Mouse (Mus musculus): Measurements from ENCODE around the gene Maff. TPM values are rescaled to one million over a fixed set of nuclear protein-coding genes. Genes with fewer than 3 reads are reported as not detected.
A peak's percentile ranks its signal among the peaks of the same experiment; 100 is the strongest.

Gene Maff
- total and polyA plus RNA-seq, 3 experiments = 9.2 to 15.4 (median 10.5) TPM

- TF ChIP-seq MEF2A (IDR thresholded peaks at IDR 0.05; ENCODE audit: borderline replicate concordance, low read depth, low read length) = peak; percentile 7; the same call in 1 of the 2 replicates
- no peak for TF ChIP-seq ZMIZ1 (IDR thresholded peaks at IDR 0.05; ENCODE audit: low read depth, low read length)
Observed at GRCm38 (mm10) chr15:79347845-79348506, 1.6 kb downstream of the Maff start (continued).

GRCm38 (mm10) chr15:79348651-79349050, 2.2 kb downstream of the Maff start:
- no peaks in the 10 kb centered on the region for H3K27me3 ChIP-seq (replicated peaks)
- DNase-seq (ENCODE audit: extremely low read depth) = no peak
- peaks cover 29 to 67% of the 10 kb centered on the region in 2 experiments for H3K4me1 ChIP-seq (ENCODE audit: control insufficient read depth in 1 of 2, insufficient read depth in 2 of 2)
- peaks cover under 1% of the 10 kb centered on the region; the same call in 1 of the 2 replicates for H3K79me2 ChIP-seq (replicated peaks; ENCODE audit: control insufficient read depth, extremely low read depth, insufficient read depth, poor library complexity, severe bottlenecking)
- H3K9me3 ChIP-seq (replicated peaks; ENCODE audit: low read length) = peaks cover 21% of the 10 kb centered on the region
- in situ Hi-C loops (cut with MboI; ENCODE audit: low pct_ligation_motif_present, low pct_unique_long_range_greater_than_20kb, low sequenced_read_pairs) = loop anchor here (25.0 kb wide), 1 partner anchor 436 kb away; the partner anchor contains the start of gene Pdxp
- no peak for TF ChIP-seq RAD21 (IDR thresholded peaks at IDR 0.05; ENCODE audit: low read depth, low read length)
- no peak for TF ChIP-seq GABPA (IDR thresholded peaks at IDR 0.05; ENCODE audit: insufficient replicate concordance, low read depth, low read length)
- TF ChIP-seq MXI1 (IDR thresholded peaks at IDR 0.05; ENCODE audit: low read depth, low read length) = no peak
- TF ChIP-seq UBTF (IDR thresholded peaks at IDR 0.05; ENCODE audit: low read depth, low read length) = no peak
- no peak for TF ChIP-seq MAZ (IDR thresholded peaks at IDR 0.05; ENCODE audit: low read depth, low read length)
- peak overlapping the region; percentile 86 for H3K4me2 ChIP-seq (ENCODE audit: insufficient read depth, low read depth, poor library complexity, severe bottlenecking)
- peaks cover 0 to 32% of the 10 kb centered on the region in 2 experiments for H3K36me3 ChIP-seq (replicated peaks in 1 of 2; ENCODE audit: control insufficient read depth in 1 of 2, insufficient read depth in 1 of 2, low read length in 1 of 2)
- H3K9ac ChIP-seq (ENCODE audit: insufficient read depth, low read depth) = peak overlapping the region; percentile 73
- peak overlapping the region; percentile 82 to 93 (median 87) for H3K4me3 ChIP-seq (replicated peaks in 1 of 3; ENCODE audit: low read depth in 2 of 3, low read length in 2 of 3, poor library complexity in 1 of 3)
- H3K27ac ChIP-seq (ENCODE audit: insufficient read depth, low read depth) = no peak overlapping the region
- dilution Hi-C loops (cut with MboI; ENCODE audit: extremely low pct_ligation_motif_present, extremely low pct_unique_long_range_greater_than_20kb, low sequenced_read_pairs) = no loop called here

- Histone ChIP-seq H3K27me3 (replicated peaks) (no peaks in the 10 kb centered on the region), H3K4me2 (ENCODE audit: insufficient read depth, low read depth, poor library complexity, severe bottlenecking) (no peak overlapping the region), H3K9ac (ENCODE audit: insufficient read depth, low read depth) (no peak overlapping the region), H3K36me3 (replicated peaks in 1 of 2; ENCODE audit: control insufficient read depth in 1 of 2, insufficient read depth in 1 of 2, low read length in 1 of 2) (peaks cover 0 to 43% of the 10 kb centered on the region in 2 experiments), H3K4me3 (replicated peaks in 1 of 3; ENCODE audit: low read depth in 2 of 3, low read length in 2 of 3, poor library complexity in 1 of 3) (no peak overlapping the region), H3K79me2 (replicated peaks; ENCODE audit: control insufficient read depth, extremely low read depth, insufficient read depth, poor library complexity, severe bottlenecking) (peaks cover 16% of the 10 kb centered on the region), H3K9me3 (replicated peaks; ENCODE audit: low read length) (peaks cover 21% of the 10 kb centered on the region), H3K4me1 (ENCODE audit: control insufficient read depth in 1 of 2, insufficient read depth in 2 of 2) (peaks cover 42 to 83% of the 10 kb centered on the region in 2 experiments), H3K27ac (ENCODE audit: insufficient read depth, low read depth) (no peak overlapping the region)
- no peak for TF ChIP-seq E2F4 (IDR thresholded peaks at IDR 0.05; ENCODE audit: insufficient replicate concordance, low read depth, low read length)
- TF ChIP-seq TCF12 (IDR thresholded peaks at IDR 0.05; ENCODE audit: low read depth, low read length) = peak; percentile 43; the same call in 1 of the 2 replicates
- no peak for TF ChIP-seq MEF2A (IDR thresholded peaks at IDR 0.05; ENCODE audit: borderline replicate concordance, low read depth, low read length)
- TF ChIP-seq IRF4 (IDR thresholded peaks at IDR 0.05; ENCODE audit: low read depth, low read length) = peak; percentile 44; the same call in 1 of the 2 replicates
- peak; percentile 30; the same call in 1 of the 2 replicates for TF ChIP-seq ELF1 (IDR thresholded peaks at IDR 0.05; ENCODE audit: low read depth, low read length)
- TF ChIP-seq POLR2AphosphoS2 (IDR thresholded peaks at IDR 0.05; ENCODE audit: low read depth, low read length) = no peak
- peak; percentile 46 for TF ChIP-seq EP300 (IDR thresholded peaks at IDR 0.05; ENCODE audit: low read length)
- no peak for TF ChIP-seq USF2 (conservative IDR thresholded peaks at IDR 0.05; ENCODE audit: low read depth, low read length)
- no peak for TF ChIP-seq JUND (conservative IDR thresholded peaks at IDR 0.05; ENCODE audit: low read depth, low read length)
- DNase-seq (ENCODE audit: extremely low read depth) = peak; percentile 50
- in situ Hi-C loops (cut with MboI; ENCODE audit: low pct_ligation_motif_present, low pct_unique_long_range_greater_than_20kb, low sequenced_read_pairs) (no loop called here), dilution Hi-C loops (cut with MboI; ENCODE audit: extremely low pct_ligation_motif_present, extremely low pct_unique_long_range_greater_than_20kb, low sequenced_read_pairs) (no loop called here)
Observed at GRCm38 (mm10) chr15:79350866-79351265, 4.4 kb downstream of the Maff start.
